Mouse (Mus musculus): Measurements from ENCODE around the gene Mapt. TPM values are rescaled to one million over a fixed set of nuclear protein-coding genes. Genes with fewer than 3 reads are reported as not detected.

Mapt gene
- polyA plus RNA-seq, 1 experiment from 2014 or later: 33.0 TPM

DNA sequence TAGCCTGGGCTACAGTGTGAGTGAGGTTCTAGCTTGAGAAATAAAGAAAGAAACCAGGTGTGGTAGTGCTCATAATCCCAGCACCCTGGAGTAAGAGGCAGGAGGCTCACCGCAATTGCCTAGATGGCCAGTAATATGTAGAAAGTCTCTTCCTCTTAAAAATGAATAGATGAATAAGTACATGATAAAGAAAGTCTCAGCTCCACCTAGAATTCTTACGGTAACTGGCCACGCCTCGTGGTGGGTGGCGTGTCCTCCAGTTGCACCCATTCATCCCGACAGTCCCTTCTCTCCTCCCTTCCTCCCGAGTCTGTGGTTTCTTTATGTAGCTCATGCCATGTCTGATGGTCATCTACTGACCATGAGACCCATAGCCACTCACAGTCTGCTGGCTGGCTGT is 74.5 kb downstream of the Mapt start:
- 96% methylated on average over 7 of the region's 7 CpGs for WGBS
- H3K4me2 ChIP-seq (ENCODE audit: low read depth, low read length, severe bottlenecking): no peak overlapping the region

DNA sequence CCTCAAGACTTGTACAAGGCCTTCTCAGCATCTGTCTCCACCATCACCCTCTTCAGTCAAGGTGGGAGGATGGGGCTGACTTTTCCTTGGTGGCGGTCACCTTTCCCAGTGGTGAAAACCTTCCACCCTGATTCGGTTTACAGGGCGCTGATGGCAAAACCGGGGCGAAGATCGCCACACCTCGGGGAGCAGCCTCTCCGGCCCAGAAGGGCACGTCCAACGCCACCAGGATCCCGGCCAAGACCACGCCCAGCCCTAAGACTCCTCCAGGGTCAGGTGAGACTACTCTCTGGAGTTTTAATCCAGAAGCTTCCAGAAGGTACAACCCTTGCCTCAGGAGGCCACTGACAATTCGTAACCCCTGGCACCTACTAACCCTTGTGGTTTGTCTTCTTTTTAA is 75.3 kb downstream of the Mapt start:
- Histone ChIP-seq H3K4me1 (replicated peaks; ENCODE audit: control insufficient read depth, insufficient read depth, low read length) (no peaks in the 10 kb centered on the region), H3K27ac (ENCODE audit: low read depth, low read length) (no peak overlapping the region), H3K9me3 (ENCODE audit: control insufficient read depth, low read length) (no peaks in the 10 kb centered on the region), H3K27me3 (ENCODE audit: control insufficient read depth, insufficient read depth, low read length) (peaks cover 4% of the 10 kb centered on the region; the same call in 1 of the 2 replicates), H3K9ac (ENCODE audit: low read length) (no peak overlapping the region), H3K4me3 (ENCODE audit: low read depth, low read length) (no peak overlapping the region), H3K36me3 (ENCODE audit: control insufficient read depth, insufficient read depth, low read length) (no peaks in the 10 kb centered on the region), H3K4me2 (ENCODE audit: low read depth, low read length, severe bottlenecking) (no peak overlapping the region)
- ATAC-seq (replicated peaks; ENCODE audit: low FRiP score) (no peak), DNase-seq (ENCODE audit: low spot score) (no peak)
- 95% methylated on average over 13 of the region's 13 CpGs for WGBS

More for the DNA sequence above, 74.5 kb downstream of the Mapt start:
- Histone ChIP-seq H3K9me3 (ENCODE audit: control insufficient read depth, low read length) (no peaks in the 10 kb centered on the region), H3K9ac (ENCODE audit: low read length) (no peak overlapping the region), H3K36me3 (ENCODE audit: control insufficient read depth, insufficient read depth, low read length) (no peaks in the 10 kb centered on the region), H3K4me1 (replicated peaks; ENCODE audit: control insufficient read depth, insufficient read depth, low read length) (no peaks in the 10 kb centered on the region), H3K27ac (ENCODE audit: low read depth, low read length) (no peak overlapping the region), H3K27me3 (ENCODE audit: control insufficient read depth, insufficient read depth, low read length) (peaks cover 4% of the 10 kb centered on the region; the same call in 1 of the 2 replicates), H3K4me3 (ENCODE audit: low read depth, low read length) (no peak overlapping the region)
- DNase-seq (ENCODE audit: low spot score) (no peak), ATAC-seq (replicated peaks; ENCODE audit: low FRiP score) (no peak)

DNA sequence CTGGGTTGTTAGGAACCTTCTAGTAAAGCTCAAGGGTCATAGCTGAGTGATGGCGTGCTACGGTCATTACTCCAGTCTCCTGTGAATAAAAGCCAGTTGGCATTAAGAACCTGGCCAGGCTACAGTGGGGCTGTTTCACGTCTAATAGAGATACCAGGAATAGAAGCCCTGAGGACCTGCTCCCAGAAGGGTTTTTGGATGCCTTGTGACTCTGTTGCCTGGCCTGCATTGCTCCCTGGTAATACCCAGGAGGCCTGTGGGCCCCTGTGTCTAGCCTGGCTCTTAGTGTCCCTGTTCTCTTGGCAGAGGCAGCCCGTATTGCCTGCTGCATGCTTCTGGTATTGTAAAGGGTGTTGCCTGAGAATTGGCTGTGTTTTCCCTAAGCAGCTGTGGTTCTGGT is 75.9 kb downstream of the Mapt start:
- H3K4me2 ChIP-seq (ENCODE audit: low read depth, low read length, severe bottlenecking): no peak overlapping the region
- H3K27me3 ChIP-seq (ENCODE audit: control insufficient read depth, insufficient read depth, low read length): peaks cover 4% of the 10 kb centered on the region; the same call in 1 of the 2 replicates
- H3K4me3 ChIP-seq (ENCODE audit: low read depth, low read length): no peak overlapping the region
- no peaks in the 10 kb centered on the region for H3K9me3 ChIP-seq (ENCODE audit: control insufficient read depth, low read length)
- no peaks in the 10 kb centered on the region for H3K36me3 ChIP-seq (ENCODE audit: control insufficient read depth, insufficient read depth, low read length)
- H3K4me1 ChIP-seq (replicated peaks; ENCODE audit: control insufficient read depth, insufficient read depth, low read length): no peaks in the 10 kb centered on the region
- H3K9ac ChIP-seq (ENCODE audit: low read length): no peak overlapping the region
- no peak overlapping the region for H3K27ac ChIP-seq (ENCODE audit: low read depth, low read length)
- no peak for DNase-seq (ENCODE audit: low spot score)
- 82% methylated on average over 4 of the region's 4 CpGs for WGBS
- ATAC-seq (replicated peaks; ENCODE audit: low FRiP score): no peak

DNA sequence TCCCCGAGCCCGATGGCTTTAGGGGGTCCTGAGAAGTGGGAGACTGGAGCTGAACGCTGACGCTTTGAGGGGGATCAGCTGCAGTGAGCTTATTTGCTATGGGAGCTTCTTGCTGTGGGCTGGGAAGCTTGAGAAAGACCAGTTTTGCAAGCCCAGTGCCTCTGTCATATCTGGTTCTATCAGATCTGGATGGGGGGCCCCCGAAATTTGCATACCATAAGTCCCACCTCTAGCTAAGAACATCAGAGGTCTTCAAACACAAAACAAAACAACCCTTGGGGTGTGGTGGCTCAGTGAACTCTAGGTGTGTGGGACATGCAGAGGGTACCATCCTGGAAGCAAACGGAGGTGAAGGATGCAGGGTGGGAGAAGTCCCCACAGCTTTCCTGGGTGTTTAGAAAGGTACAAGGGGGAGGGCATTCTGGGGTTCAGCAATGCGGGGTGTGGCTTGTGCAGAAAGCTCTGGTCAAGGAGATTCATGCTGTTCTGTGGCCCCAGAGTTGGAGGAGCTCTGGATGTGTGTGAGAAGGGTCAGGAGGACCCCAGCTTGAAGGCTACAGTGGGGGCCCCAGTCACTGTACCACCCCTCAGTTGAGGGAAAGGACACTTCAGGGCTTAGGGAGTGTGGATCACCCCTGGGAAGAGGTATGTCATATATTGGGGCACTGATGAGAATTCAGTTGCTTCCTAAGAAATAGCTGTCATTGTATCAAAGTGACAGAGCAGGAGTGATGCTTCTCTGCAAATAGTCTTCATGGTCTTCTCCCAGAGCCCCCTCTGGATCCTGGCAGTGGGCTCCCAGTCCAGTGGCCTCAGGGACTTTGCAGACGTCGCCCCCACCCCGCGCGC is 78.4 kb downstream of the Mapt start:
- Histone ChIP-seq H3K27me3 (ENCODE audit: control insufficient read depth, insufficient read depth, low read length) (peaks cover 4% of the 10 kb centered on the region; the same call in 1 of the 2 replicates), H3K4me1 (replicated peaks; ENCODE audit: control insufficient read depth, insufficient read depth, low read length) (no peaks in the 10 kb centered on the region), H3K4me3 (ENCODE audit: low read depth, low read length) (no peak overlapping the region), H3K9ac (ENCODE audit: low read length) (no peak overlapping the region; the same call in 1 of the 2 replicates), H3K27ac (ENCODE audit: low read depth, low read length) (no peak overlapping the region), H3K4me2 (ENCODE audit: low read depth, low read length, severe bottlenecking) (no peak overlapping the region), H3K36me3 (ENCODE audit: control insufficient read depth, insufficient read depth, low read length) (no peaks in the 10 kb centered on the region), H3K9me3 (ENCODE audit: control insufficient read depth, low read length) (no peaks in the 10 kb centered on the region)
- DNase-seq (ENCODE audit: low spot score): no peak
- WGBS: 46% methylated on average over 12 of the region's 12 CpGs
- ATAC-seq (replicated peaks; ENCODE audit: low FRiP score): no peak

DNA sequence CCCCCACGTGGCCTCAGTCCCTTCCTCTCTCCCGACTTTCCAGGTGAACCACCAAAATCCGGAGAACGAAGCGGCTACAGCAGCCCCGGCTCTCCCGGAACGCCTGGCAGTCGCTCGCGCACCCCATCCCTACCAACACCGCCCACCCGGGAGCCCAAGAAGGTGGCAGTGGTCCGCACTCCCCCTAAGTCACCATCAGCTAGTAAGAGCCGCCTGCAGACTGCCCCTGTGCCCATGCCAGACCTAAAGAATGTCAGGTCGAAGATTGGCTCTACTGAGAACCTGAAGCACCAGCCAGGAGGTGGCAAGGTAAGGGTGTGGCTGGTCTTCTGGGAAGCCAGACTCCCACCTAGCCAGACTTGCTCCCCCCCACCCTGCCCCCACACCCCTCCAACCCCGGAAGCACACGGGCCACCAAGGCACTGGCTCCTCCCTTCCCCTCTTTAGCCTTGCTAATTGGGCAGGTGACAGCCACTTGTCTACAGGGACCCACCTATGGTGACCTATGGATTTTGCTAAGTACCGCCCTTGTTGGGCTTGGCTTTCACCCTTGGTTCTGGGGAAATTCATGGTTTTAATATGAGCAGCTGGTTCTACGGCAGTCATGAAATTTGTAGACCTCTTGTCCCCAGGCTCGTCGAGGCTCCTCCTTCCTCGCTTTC is 79.2 kb downstream of the Mapt start:
- Histone ChIP-seq H3K27me3 (ENCODE audit: control insufficient read depth, insufficient read depth, low read length) (peaks cover 4% of the 10 kb centered on the region; the same call in 1 of the 2 replicates), H3K4me2 (ENCODE audit: low read depth, low read length, severe bottlenecking) (no peak overlapping the region), H3K27ac (ENCODE audit: low read depth, low read length) (no peak overlapping the region), H3K4me3 (ENCODE audit: low read depth, low read length) (no peak overlapping the region), H3K9me3 (ENCODE audit: control insufficient read depth, low read length) (no peaks in the 10 kb centered on the region), H3K36me3 (ENCODE audit: control insufficient read depth, insufficient read depth, low read length) (no peaks in the 10 kb centered on the region), H3K4me1 (replicated peaks; ENCODE audit: control insufficient read depth, insufficient read depth, low read length) (no peaks in the 10 kb centered on the region), H3K9ac (ENCODE audit: low read length) (no peak overlapping the region; the same call in 1 of the 2 replicates)
- ATAC-seq (replicated peaks; ENCODE audit: low FRiP score) (0 out of 2 replicates have a peak, but pooled peaks have one; percentile 49), DNase-seq (ENCODE audit: low spot score) (no peak)
- WGBS: 17% methylated on average over 23 of the region's 23 CpGs

DNA sequence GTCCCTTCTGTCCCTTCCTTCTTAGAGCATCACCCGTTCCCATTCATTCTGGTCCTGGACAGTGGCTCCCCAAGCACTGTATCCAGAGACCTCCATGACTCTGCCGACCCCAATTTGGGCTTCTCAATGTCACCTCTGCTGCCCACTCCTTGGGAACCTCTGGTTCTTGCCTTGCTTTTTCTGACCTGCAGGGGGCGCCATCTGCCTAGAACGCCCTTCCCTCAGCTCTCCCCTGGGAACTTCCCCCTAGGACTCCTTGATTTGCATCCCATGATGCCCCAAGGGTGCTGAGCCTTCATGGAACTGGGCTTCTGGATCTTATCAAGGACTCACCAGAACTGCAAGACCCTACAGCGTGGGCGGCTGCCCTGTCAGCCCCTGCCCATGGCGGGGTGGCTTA is 80.5 kb downstream of the Mapt start:
- H3K36me3 ChIP-seq (ENCODE audit: control insufficient read depth, insufficient read depth, low read length): no peaks in the 10 kb centered on the region
- DNase-seq (ENCODE audit: low spot score): no peak
- peaks cover 4% of the 10 kb centered on the region; the same call in 1 of the 2 replicates for H3K27me3 ChIP-seq (ENCODE audit: control insufficient read depth, insufficient read depth, low read length)
- ATAC-seq (replicated peaks; ENCODE audit: low FRiP score): no peak
- no peak overlapping the region for H3K4me3 ChIP-seq (ENCODE audit: low read depth, low read length)
- H3K27ac ChIP-seq (ENCODE audit: low read depth, low read length): no peak overlapping the region
- 75% methylated on average over 7 of the region's 7 CpGs for WGBS
- no peaks in the 10 kb centered on the region for H3K4me1 ChIP-seq (replicated peaks; ENCODE audit: control insufficient read depth, insufficient read depth, low read length)
- H3K9ac ChIP-seq (ENCODE audit: low read length): no peak overlapping the region
- no peak overlapping the region for H3K4me2 ChIP-seq (ENCODE audit: low read depth, low read length, severe bottlenecking)
- no peaks in the 10 kb centered on the region for H3K9me3 ChIP-seq (ENCODE audit: control insufficient read depth, low read length)

DNA sequence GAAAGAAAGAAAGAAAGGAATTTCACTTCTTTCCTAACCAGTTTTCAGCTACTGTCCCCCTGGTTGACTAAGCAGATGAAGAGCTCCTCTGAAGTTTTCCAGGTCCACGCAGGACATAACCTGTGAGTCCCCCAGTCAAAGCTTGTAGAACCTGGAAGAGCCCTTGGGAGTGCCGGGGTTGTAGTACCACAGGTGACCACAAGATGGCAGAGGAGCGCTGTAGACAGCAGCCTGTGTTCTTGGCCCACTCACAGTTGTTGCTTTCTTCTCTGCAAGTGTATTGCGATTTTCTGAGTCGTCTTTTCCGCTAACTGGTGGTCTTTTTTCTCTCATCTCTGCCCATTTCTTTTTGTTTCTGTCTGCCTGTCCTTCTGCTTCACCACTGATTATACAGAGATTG is 84.5 kb downstream of the Mapt start:
- H3K36me3 ChIP-seq (ENCODE audit: control insufficient read depth, insufficient read depth, low read length): no peaks in the 10 kb centered on the region

DNA sequence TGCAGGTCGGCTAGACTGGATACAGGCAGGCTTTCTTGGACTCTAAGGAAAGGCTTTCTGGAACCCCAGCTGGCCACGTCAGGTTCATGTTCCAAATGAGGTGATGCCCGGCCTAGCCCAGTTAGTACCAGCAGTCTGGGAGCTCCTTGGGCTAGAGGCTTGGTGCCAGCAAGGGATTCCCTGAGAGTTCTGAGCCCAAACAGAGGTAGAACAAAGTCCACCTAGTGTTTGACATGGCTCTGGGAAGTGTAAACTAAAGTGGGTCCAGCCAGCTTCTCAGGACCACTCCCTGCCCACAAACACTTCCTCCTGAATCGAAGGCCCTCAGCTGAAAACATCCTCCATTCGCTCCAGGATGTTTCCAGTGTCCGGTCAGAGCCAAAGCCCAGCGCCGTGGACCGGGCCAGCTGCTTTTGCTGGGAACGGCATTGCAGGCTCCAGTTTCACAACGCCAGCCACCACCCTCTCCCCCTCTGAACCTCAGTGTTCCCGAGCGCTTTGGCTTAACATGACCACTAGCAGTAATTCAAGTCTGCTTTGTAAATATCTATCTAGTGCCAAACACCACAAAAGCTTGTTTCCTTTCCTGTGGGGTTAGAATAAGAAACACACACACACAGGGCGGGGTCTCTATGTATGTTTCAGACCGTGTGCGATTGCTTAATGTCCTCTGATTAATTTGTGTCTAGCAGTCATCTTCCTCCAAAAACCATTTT is 85.7 kb downstream of the Mapt start:
- Histone ChIP-seq H3K9me3 (ENCODE audit: control insufficient read depth, low read length) (no peaks in the 10 kb centered on the region), H3K27ac (ENCODE audit: low read depth, low read length) (no peak overlapping the region), H3K27me3 (ENCODE audit: control insufficient read depth, insufficient read depth, low read length) (no peaks in the 10 kb centered on the region), H3K36me3 (ENCODE audit: control insufficient read depth, insufficient read depth, low read length) (no peaks in the 10 kb centered on the region), H3K9ac (ENCODE audit: low read length) (no peak overlapping the region), H3K4me1 (replicated peaks; ENCODE audit: control insufficient read depth, insufficient read depth, low read length) (0 out of 2 replicates have a peak, but pooled peaks cover 5% of the 10 kb centered on the region), H3K4me2 (ENCODE audit: low read depth, low read length, severe bottlenecking) (no peak overlapping the region), H3K4me3 (ENCODE audit: low read depth, low read length) (no peak overlapping the region)
- DNase-seq (ENCODE audit: low spot score) (no peak), ATAC-seq (replicated peaks; ENCODE audit: low FRiP score) (no peak)
- WGBS: 79% methylated on average over 16 of the region's 16 CpGs

More for the DNA sequence above, 84.5 kb downstream of the Mapt start:
- Histone ChIP-seq H3K27me3 (ENCODE audit: control insufficient read depth, insufficient read depth, low read length) (no peaks in the 10 kb centered on the region), H3K4me1 (replicated peaks; ENCODE audit: control insufficient read depth, insufficient read depth, low read length) (0 out of 2 replicates have a peak, but pooled peaks cover 5% of the 10 kb centered on the region), H3K4me2 (ENCODE audit: low read depth, low read length, severe bottlenecking) (no peak overlapping the region), H3K4me3 (ENCODE audit: low read depth, low read length) (no peak overlapping the region), H3K9me3 (ENCODE audit: control insufficient read depth, low read length) (no peaks in the 10 kb centered on the region), H3K9ac (ENCODE audit: low read length) (no peak overlapping the region), H3K27ac (ENCODE audit: low read depth, low read length) (no peak overlapping the region)
- WGBS: 5% methylated on average over 6 of the region's 6 CpGs
- DNase-seq (ENCODE audit: low spot score) (peak; percentile 94), ATAC-seq (replicated peaks; ENCODE audit: low FRiP score) (no peak)

Data from forebrain, embryonic 11.5 days (tissue).